Mouse (Mus musculus) brain, embryonic 14.5 days (tissue): ENCODE results near the gene Sarm1. TPM values are rescaled to one million over a fixed set of nuclear protein-coding genes. Genes with fewer than 3 reads are reported as not detected.
A peak's percentile ranks its signal among the peaks of the same experiment; 100 is the strongest.
"Not testable (repeated sequence)": the region's sequence is repeated elsewhere in the genome, so short reads cannot be mapped to it uniquely, and the experiment has no call there.

Experiments
- DNase-seq: peaks from one replicate; pipeline ENCODE4 v3.0.0-alpha.2; 2011; ENCODE audit warnings: low read depth
- CTCF ChIP-seq: fragments of 200-500 bp; IDR thresholded peaks from 2 replicates; pipeline ENCODE4 v1.5.1; 2012; ENCODE audit warnings: inconsistent platforms, mild to moderate bottlenecking, moderate library complexity, borderline replicate concordance; ENCODE audit not compliant: insufficient read depth, insufficient read length; ENCODE audit errors: extremely low read depth
- POLR2A ChIP-seq: fragments of 200-500 bp; IDR thresholded peaks from 2 replicates; pipeline ENCODE4 v1.6.1; 2012; ENCODE audit warnings: mild to moderate bottlenecking, inconsistent platforms, borderline replicate concordance; ENCODE audit not compliant: poor library complexity, insufficient read depth, insufficient read length, severe bottlenecking; ENCODE audit errors: extremely low read depth
- polyA plus RNA-seq: library from polyadenylated mRNA; depleted of rRNA; stranded (reverse); fragments of >200 nt; gene quantifications from 2 replicates; pipeline ENCODE4 v1.2.3, GENCODE M21; 2012; rRNA removed

Sarm1 gene
- 43.3 and 53.5 TPM in 2 replicates for polyA plus RNA-seq

DNA sequence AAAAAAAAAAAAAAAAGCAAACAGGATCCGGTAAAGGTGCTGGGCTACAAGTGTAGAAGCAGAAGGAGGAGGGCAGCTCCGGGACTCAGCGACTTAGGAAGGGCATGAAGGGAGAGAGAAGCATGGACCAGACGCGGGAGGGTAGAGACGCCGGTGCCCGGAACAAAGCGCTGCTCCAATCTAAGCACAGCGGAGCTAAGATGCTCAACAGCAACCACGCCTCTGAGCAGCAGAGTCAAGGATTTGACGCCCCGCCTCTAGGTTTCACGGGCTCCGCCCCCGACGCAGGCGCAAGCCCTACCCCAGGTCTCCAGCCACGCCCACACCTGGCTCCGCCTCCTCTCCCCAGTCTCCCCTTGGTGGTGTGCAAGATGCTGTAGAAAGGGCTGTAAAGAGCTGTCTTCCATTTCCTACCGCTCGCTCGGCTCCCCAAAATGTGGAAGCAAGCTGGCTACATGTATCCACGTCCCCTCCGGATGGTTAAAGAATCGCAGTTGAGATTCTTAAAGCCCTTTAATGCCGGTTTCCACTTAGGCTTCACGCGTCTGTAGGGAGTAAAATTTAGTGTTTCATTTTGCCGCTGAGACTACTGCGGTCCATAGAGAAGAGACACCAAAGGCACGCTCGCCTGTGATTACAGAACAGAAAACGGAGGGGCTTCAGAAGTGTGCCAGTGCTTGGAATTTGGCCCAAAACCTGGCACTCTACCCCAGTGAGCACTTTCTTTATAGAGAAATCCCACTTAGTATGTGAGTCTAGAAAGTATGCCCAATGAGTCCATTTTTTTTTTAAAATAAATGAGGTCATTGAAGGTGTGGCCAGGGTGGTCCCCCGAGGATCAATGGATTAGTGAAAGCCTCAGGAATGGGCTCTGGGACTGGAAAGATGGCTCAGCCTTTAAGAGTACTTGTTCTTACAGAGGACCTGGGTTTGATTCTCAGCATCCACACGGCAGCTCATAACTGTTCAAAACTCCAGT, at the start of gene Sarm1:
TSS of gene Sarm1 (minus strand) at position 211 of the 979 bp plus-strand sequence.
- peak; percentile 99 for DNase-seq
- peak; percentile 85; the same call in 1 of the 2 replicates for TF ChIP-seq POLR2A
- TF ChIP-seq CTCF = peak; percentile 8; the same call in 1 of the 2 replicates

GRCm38 (mm10) chr11:78545181-78545580, 47.6 kb upstream of the Sarm1 start:
- TF ChIP-seq POLR2A = no peak
- no peak for TF ChIP-seq CTCF
- DNase-seq = no peak

GRCm38 (mm10) chr11:78544449-78545111, 47.0 kb upstream of the Sarm1 start:
- peak; percentile 24 for DNase-seq
- TF ChIP-seq POLR2A = no peak
- no peak for TF ChIP-seq CTCF

DNA sequence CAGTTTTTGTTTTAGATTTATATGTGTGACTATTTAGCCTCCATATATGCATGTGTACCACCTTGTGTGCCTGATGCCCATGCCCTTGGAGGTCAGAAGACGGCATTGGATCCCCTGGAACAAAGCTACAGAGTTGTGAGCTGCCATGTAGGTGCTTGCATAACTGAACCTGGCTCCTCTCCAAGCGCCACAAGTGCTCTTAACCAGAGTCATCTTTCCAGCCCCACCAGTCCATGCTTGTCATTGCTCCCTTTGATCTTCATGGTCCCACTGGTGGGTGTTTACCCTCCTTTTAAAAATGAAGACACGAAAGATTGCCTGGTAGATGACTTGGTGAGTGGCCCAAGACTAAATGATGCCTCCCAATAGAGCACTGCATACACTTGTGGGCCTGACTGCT, 42.8 kb upstream of the Sarm1 start:
- no peak for TF ChIP-seq POLR2A
- no peak for DNase-seq

GRCm38 (mm10) chr11:78536690-78537084, 39.1 kb upstream of the Sarm1 start:
- TF ChIP-seq CTCF (no peak), POLR2A (no peak)
- DNase-seq = no peak

DNA sequence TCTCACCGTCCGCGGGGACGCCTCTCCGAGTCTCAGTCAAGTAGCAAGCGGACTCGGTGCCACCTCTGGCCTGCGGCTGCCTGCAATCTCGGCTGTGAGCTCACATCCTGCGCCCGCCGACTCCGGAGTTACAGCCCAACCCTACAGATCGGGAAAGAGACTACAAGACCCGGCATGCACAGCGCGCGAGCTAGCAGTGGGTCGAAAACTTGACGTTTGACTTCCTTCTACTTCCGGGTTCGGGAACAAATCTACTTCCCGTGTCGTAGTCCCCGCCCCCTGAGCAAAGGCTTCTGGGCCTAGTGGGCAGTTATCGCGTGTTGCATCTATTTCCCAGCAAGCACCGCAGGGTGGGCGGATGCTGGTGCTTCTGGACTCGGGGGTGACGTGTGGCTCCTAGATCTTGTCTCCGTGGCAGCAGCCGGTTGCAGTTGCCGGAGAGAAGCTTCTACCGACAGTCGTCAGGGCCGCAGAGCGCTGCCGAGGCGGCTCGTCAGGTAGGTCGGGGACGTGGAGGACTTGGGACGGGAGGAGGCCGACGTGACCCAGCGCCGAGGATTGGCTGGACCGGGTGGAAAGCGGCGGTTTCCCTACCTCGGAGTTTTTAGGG, 38.6 kb upstream of the Sarm1 start, which contains the start of the genes Tnfaip1 and Ift20:
TSS of gene Tnfaip1 (minus strand) at position 253 of the 610 bp plus-strand sequence.
TSS of gene Ift20 (plus strand) at position 282 of the 610 bp plus-strand sequence.
- TF ChIP-seq CTCF = no peak
- TF ChIP-seq POLR2A = peak; percentile 56; the same call in 1 of the 2 replicates
- peak; percentile 100 for DNase-seq

DNA sequence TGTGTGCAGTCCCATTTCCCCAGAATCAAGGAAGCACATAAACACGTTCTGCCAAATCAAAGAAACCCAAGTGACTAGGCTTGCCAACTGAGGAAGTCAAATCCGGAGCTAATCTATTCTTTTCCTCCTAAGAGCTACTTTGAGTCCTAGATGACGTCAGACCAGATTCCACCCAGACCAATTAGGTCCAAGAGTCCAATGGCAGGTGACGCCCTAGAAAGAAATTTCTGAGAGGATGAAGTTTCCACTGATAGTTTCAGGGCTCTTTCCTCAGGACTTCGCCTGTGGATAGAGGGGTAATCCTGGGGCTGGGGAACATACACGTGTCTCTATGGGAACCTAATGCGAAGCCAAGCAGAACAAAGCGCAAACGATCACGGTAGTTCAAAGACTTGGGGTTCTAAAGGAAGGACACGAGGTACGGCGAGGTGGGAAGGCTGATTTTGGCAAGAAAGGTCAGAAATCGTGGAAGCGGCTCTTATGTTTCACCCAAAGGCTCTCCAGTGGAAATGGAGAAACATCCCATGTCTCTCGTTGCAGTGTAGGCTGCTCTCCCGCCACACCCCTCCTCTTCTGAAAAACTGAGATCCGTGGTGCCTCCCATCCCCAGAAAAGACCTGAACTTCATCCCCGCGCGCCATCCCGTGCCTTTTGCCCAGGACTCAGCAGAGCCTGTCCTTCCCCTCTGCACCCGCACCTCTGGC, 38.0 kb upstream of the Sarm1 start:
- DNase-seq = peak; percentile 62
- TF ChIP-seq POLR2A (no peak), CTCF (no peak)

DNA sequence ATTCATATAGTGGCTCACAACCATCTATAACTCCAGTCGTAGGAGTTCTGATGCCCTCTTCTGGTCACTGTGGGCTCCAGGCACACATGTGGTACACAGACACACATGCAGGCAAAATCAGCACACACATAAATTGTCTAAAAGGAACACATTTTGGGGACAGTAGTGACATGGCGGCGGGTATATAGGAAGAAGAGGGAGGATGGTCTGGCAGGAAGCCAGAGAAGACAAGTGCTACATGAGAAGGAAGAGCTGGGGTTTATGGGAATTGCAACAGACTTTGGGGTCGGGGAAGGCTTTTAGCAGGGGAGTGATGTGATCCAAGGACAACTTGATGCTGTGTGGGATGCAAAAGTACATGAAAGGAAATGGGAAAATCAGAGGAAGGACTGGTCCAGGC, 37.0 kb upstream of the Sarm1 start:
- TF ChIP-seq CTCF (no peak), POLR2A (no peak)
- no peak for DNase-seq

DNA sequence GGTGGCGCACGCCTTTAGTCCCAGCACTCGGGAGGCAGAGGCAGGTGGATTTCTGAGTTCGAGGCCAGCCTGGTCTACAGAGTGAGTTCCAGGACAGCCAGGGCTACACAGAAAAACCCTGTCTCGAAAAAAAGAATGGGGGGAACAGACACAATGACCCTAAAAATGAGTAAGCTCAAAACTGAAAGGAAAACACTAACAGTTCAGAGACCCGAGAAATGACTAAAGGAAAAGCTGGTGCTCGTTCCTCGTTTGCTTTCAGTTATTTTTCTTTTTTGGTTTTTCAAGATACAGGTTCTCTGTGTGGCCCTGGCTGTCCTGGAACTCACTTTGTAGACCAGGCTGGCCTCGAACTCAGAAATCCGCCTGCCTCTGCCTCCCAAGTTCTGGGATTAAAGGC, 34.0 kb upstream of the Sarm1 start:
- not testable (repeated sequence) for DNase-seq

DNA sequence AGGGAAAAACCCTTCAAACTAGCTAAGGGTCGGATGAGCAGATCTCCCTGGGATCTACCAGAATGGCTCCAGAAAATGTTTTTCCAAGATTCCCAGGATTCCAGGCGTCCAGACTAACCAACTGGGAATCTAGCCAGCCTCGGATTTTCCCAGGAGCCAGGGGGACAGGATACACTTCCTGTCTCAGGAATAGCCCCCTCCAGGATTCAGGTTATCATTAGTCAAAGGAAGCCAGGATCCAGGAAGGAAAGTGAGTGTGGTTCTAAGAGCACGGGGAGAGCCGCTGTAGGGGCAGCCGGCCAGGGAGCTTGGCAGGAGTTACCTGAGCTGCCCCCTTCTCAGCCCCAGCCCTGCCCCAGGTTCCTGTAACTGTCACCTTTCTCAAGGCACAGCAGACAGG, 33.5 kb upstream of the Sarm1 start:
- DNase-seq = no peak
- TF ChIP-seq POLR2A = no peak
- no peak for TF ChIP-seq CTCF

DNA sequence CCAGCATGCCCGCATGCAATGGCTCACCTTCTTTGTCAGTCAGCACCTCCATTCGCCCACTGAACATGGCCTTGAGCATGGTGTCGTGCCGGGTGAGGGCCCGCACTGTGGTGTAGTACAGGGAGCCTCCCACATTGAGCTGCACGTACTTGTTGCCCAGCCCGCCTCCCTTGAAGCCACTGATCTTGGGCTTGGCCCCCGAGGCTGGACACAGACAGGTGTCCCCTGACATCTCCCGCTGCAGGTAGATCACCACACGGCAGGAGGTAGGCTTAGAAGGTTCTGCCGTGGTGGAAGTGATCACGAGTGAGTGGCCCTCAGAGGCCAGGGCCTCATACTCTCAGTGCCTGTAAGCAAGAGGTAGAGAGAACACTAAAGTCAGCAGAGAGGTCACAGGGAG, 32.4 kb upstream of the Sarm1 start:
- DNase-seq = no peak
- TF ChIP-seq CTCF (no peak), POLR2A (no peak)
